Mouse (Mus musculus): ENCODE data around the gene Gm13288. TPM values are rescaled to one million over a fixed set of nuclear protein-coding genes. Genes with fewer than 3 reads are reported as not detected.
A peak's percentile ranks its signal among the peaks of the same experiment; 100 is the strongest.
"Not testable (repeated sequence)": the region's sequence is repeated elsewhere in the genome, so short reads cannot be mapped to it uniquely, and the experiment has no call there.

The Gm13288 gene
- total RNA-seq, 1 experiment from 2014 or later, result not detected

- not testable (repeated sequence) for DNase-seq
Measured at GRCm38 (mm10) chr4:88802954-88803353, 2.4 kb upstream of the Gm13288 start, which contains the start of gene Gm13287. Gm13287 (plus strand) TSS chr4:88803254.

GRCm38 (mm10) chr4:88805761-88806160 lies 430 bp downstream of the Gm13288 start:
- peak; percentile 26 for DNase-seq

- no peak for DNase-seq
Measured at GRCm38 (mm10) chr4:88815928-88816327, 10.6 kb downstream of the Gm13288 start, which contains the start of gene Ifna7. Ifna7 (plus strand) TSS chr4:88816228.

GRCm38 (mm10) chr4:88819659-88820058 lies 14.3 kb downstream of the Gm13288 start, which contains the start of gene Ifna11:
Ifna11 (plus strand) TSS chr4:88819959.
- no peak for DNase-seq

- DNase-seq, result no peak
Measured at GRCm38 (mm10) chr4:88822995-88823394, 17.7 kb downstream of the Gm13288 start.

GRCm38 (mm10) chr4:88827116-88827515 lies 21.8 kb downstream of the Gm13288 start, which contains the start of gene Ifna6:
Ifna6 (plus strand) TSS chr4:88827416.
- DNase-seq, result not testable (repeated sequence)

- DNase-seq, result peak; percentile 7
Measured at GRCm38 (mm10) chr4:88830523-88830922, 25.2 kb downstream of the Gm13288 start.

GRCm38 (mm10) chr4:88835225-88835624 lies 29.9 kb downstream of the Gm13288 start, which contains the start of gene Ifna5:
Ifna5 (plus strand) TSS chr4:88835525.
- DNase-seq, result not testable (repeated sequence)

GRCm38 (mm10) chr4:88838828-88839227 lies 33.5 kb downstream of the Gm13288 start:
- DNase-seq, result no peak

- DNase-seq, result no peak
Measured at GRCm38 (mm10) chr4:88840058-88840457, 34.7 kb downstream of the Gm13288 start.

GRCm38 (mm10) chr4:88841438-88841911 lies 36.1 kb downstream of the Gm13288 start, which contains the start of gene Ifna4:
Ifna4 (plus strand) TSS chr4:88841861.
- no peak for DNase-seq

- DNase-seq, result no peak
Measured at GRCm38 (mm10) chr4:88845334-88845733, 40.0 kb downstream of the Gm13288 start.

- no peak for DNase-seq
Measured at GRCm38 (mm10) chr4:88849698-88850097, 44.4 kb downstream of the Gm13288 start, which contains the start of gene Ifna1. Ifna1 (plus strand) TSS chr4:88850087.

GRCm38 (mm10) chr4:88851026-88851763 lies 45.9 kb downstream of the Gm13288 start:
- DNase-seq, result no peak

Other genes with a start within 250 kb of the Gm13288 start
- gene Ifna15, start 247.3 kb upstream of the Gm13288 start, total RNA-seq (2021), result not detected in 2 replicates
- not detected in 2 replicates for gene Ifna14, start 233.7 kb upstream of the Gm13288 start, total RNA-seq (2021)
- gene Ifna9, start 213.1 kb upstream of the Gm13288 start, total RNA-seq (2021), result not detected in 2 replicates
- gene Ifna12, start 202.2 kb upstream of the Gm13288 start, total RNA-seq (2021), result not detected in 2 replicates
- not detected in 2 replicates for gene C87499, start 171.1 kb upstream of the Gm13288 start, total RNA-seq (2021)
- not detected in 2 replicates for gene Ifna13, start 161.1 kb upstream of the Gm13288 start, total RNA-seq (2021)
- gene Ifna16, start 128.6 kb upstream of the Gm13288 start, total RNA-seq (2021), result not detected in 2 replicates
- not detected in 2 replicates for gene Ifna2, start 121.6 kb upstream of the Gm13288 start, total RNA-seq (2021)
- gene Ifnab, start 114.2 kb upstream of the Gm13288 start, total RNA-seq (2021), result not detected in 2 replicates
- 0.73 and 0.95 TPM in 2 replicates for gene Gm26566, start 83.7 kb upstream of the Gm13288 start, total RNA-seq (2021)
- 83.9 and 94.1 TPM in 2 replicates for gene Klhl9, start 83.1 kb upstream of the Gm13288 start, total RNA-seq (2021)
- not detected in 2 replicates for gene Gm13271, start 50.7 kb upstream of the Gm13288 start, total RNA-seq (2021)
- not detected in 2 replicates for gene Gm13283, start 45.4 kb upstream of the Gm13288 start, total RNA-seq (2021)
- gene Gm13290, start 31.7 kb upstream of the Gm13288 start, total RNA-seq (2021), result not detected in 2 replicates
- gene Gm13289, start 28.6 kb upstream of the Gm13288 start, total RNA-seq (2021), result not detected in 2 replicates
- gene Gm13272, start 25.7 kb upstream of the Gm13288 start, total RNA-seq (2021), result not detected in 2 replicates
- gene Ifnz, start 23.4 kb upstream of the Gm13288 start, total RNA-seq (2021), result not detected in 2 replicates
- not detected in 2 replicates for gene Gm13276, start 19.8 kb upstream of the Gm13288 start, total RNA-seq (2021)
- gene Gm13277, start 16.9 kb upstream of the Gm13288 start, total RNA-seq (2021), result not detected in 2 replicates
- not detected in 2 replicates for gene Gm13278, start 14.0 kb upstream of the Gm13288 start, total RNA-seq (2021)
- gene Gm13275, start 11.0 kb upstream of the Gm13288 start, total RNA-seq (2021), result not detected in 2 replicates
- gene Gm13279, start 8.1 kb upstream of the Gm13288 start, total RNA-seq (2021), result not detected in 2 replicates
- gene Gm13285, start 5.9 kb upstream of the Gm13288 start, total RNA-seq (2021), result 0.36 TPM in 1 of 2 replicates, not detected in the other
- gene Gm13287, start 2.3 kb upstream of the Gm13288 start, total RNA-seq (2021), result not detected in 2 replicates
- not detected in 2 replicates for gene Ifna7, start 10.7 kb downstream of the Gm13288 start, total RNA-seq (2021)
- not detected in 2 replicates for gene Ifna11, start 14.4 kb downstream of the Gm13288 start, total RNA-seq (2021)
- not detected in 2 replicates for gene Ifna6, start 21.9 kb downstream of the Gm13288 start, total RNA-seq (2021)
- gene Ifna5, start 30.0 kb downstream of the Gm13288 start, total RNA-seq (2021), result not detected in 2 replicates
- not detected in 2 replicates for gene Ifna4, start 36.3 kb downstream of the Gm13288 start, total RNA-seq (2021)
- gene Ifna1, start 44.6 kb downstream of the Gm13288 start, total RNA-seq (2021), result not detected in 2 replicates
- not detected in 2 replicates for gene Ifne, start 74.7 kb downstream of the Gm13288 start, total RNA-seq (2021)